Mouse (Mus musculus) limb, embryonic 12.5 days (tissue): Measurements from ENCODE around the gene Uvrag. TPM values are rescaled to one million over a fixed set of nuclear protein-coding genes. Genes with fewer than 3 reads are reported as not detected.

Experiments
- ATAC-seq: fragments of 200-750 bp; cut with Nextera tagmentation; 2 replicates; pipeline ENCODE4 v1.8.0; 2017; ENCODE audit warnings: low read depth, moderate TSS enrichment; ENCODE audit not compliant: insufficient number of reproducible peaks, insufficient read depth, low FRiP score, low TSS enrichment
- H3K27ac ChIP-seq: fragments of 300-500 bp; sonication (generic); 2 replicates; pipeline ENCODE4 v1.5.1; 2016; ENCODE audit warnings: mild to moderate bottlenecking, moderate library complexity
- H3K27me3 ChIP-seq: fragments of 300-500 bp; sonication (generic); 2 replicates; pipeline ENCODE4 v1.6.1; 2016; ENCODE audit warnings: mild to moderate bottlenecking, moderate library complexity
- H3K36me3 ChIP-seq: fragments of 300-500 bp; sonication (generic); 2 replicates; pipeline ENCODE4 v1.6.1; 2016; ENCODE audit warnings: mild to moderate bottlenecking, moderate library complexity
- H3K4me1 ChIP-seq: fragments of 300-500 bp; sonication (generic); replicated peaks from 2 replicates; pipeline ENCODE4 v1.6.1; 2016
- H3K4me2 ChIP-seq: fragments of 300-500 bp; sonication (generic); 2 replicates; pipeline ENCODE4 v1.6.1; 2016; ENCODE audit warnings: mild to moderate bottlenecking, moderate library complexity
- H3K4me3 ChIP-seq: fragments of 300-500 bp; sonication (generic); replicated peaks from 2 replicates; pipeline ENCODE4 v1.5.1; 2016; ENCODE audit warnings: mild to moderate bottlenecking
- H3K9ac ChIP-seq: fragments of 300-500 bp; sonication (generic); replicated peaks from 2 replicates; pipeline ENCODE4 v1.6.1; 2016; ENCODE audit warnings: mild to moderate bottlenecking, moderate library complexity
- H3K9me3 ChIP-seq: fragments of 300-500 bp; sonication (generic); 2 replicates; pipeline ENCODE4 v1.6.1; 2016; ENCODE audit warnings: mild to moderate bottlenecking, moderate library complexity
- WGBS: fragments of 180-500 bp; shearing (Covaris S2); methylation state at CpG from one replicate; pipeline ENCODE4 v1.1.7; 2016; 5-methylcytosine and 5-hydroxymethylcytosine counted together
- polyA plus RNA-seq: library from polyadenylated mRNA; unstranded; fragments of >200 nt; fragmentation: Nextera tagmentation; extraction: Ambion mirVana; gene quantifications from 2 replicates; pipeline ENCODE4 v1.2.1, GENCODE M21; 2016

Gene Uvrag
- polyA plus RNA-seq, 1 experiment from 2014 or later: 17.4 TPM

DNA sequence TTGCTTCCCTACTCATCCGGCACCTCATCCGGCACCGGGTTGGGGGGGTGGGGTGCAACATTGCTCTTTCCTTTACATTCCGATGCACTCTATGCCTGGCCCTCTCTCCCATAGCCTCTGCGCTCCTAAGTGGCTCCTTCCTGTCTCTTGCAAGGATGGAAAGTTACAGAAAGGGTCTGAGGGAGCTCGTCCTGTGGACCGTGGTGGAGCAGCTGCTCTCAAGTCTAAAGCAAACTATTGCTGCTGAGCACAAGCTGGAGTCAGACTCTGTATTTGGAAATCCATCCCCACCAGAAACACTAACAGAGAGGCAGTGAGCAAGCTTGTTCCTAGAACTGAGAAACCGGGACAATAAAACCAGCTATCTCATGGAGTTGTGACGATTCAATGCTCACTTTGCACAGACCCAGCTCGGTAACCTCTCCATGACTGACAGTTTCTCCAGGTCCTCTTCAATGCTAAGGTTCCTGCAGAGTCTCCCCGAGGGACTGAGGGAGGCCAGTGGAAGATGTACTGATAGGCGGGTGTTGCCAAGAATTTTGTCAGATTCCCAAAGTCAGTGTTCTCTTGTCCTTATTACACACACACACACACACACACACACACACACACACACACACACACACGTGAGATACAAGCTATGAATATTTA, 975 bp downstream of the Uvrag start:
- no peaks in the 10 kb centered on the region for H3K36me3 ChIP-seq
- H3K4me3 ChIP-seq: peak overlapping the region; percentile 96
- peak overlapping the region; percentile 81; the same call in 1 of the 2 replicates for H3K27ac ChIP-seq
- peak overlapping the region; percentile 81 for H3K9ac ChIP-seq
- 2% methylated on average over 13 of the region's 13 CpGs for WGBS
- H3K27me3 ChIP-seq: no peaks in the 10 kb centered on the region
- peak overlapping the region; percentile 79 for H3K4me2 ChIP-seq
- H3K4me1 ChIP-seq: peaks cover 18% of the 10 kb centered on the region
- peaks cover 4% of the 10 kb centered on the region; the same call in 1 of the 2 replicates for H3K9me3 ChIP-seq
- no peak for ATAC-seq

DNA sequence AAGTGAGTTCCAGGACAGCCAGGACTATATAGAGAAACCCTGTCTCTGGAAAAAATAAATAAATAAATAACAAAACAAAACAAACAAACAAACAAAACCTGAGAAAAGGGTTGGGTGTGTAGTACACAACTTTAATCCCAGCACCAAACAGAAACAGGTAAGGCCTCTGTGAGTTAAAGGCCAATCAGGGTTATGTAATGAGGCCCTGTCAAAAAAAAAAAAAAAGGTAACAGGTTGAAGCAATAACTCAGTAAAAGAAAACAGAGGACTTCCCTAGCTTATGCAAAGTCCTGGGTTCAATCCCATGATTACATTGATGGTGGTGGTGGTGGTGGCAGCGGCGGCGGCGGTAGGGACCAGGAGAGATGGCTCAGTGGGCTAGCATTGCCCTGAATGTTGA, 3.4 kb downstream of the Uvrag start:
- WGBS: 95% methylated on average over 4 of the region's 4 CpGs
- peaks cover 18% of the 10 kb centered on the region for H3K4me1 ChIP-seq
- no peaks in the 10 kb centered on the region for H3K36me3 ChIP-seq
- no peak overlapping the region for H3K4me3 ChIP-seq
- H3K4me2 ChIP-seq: no peak overlapping the region
- no peak overlapping the region for H3K27ac ChIP-seq
- H3K9me3 ChIP-seq: peaks cover 4% of the 10 kb centered on the region; the same call in 1 of the 2 replicates
- no peak for ATAC-seq
- H3K9ac ChIP-seq: no peak overlapping the region
- H3K27me3 ChIP-seq: no peaks in the 10 kb centered on the region

DNA sequence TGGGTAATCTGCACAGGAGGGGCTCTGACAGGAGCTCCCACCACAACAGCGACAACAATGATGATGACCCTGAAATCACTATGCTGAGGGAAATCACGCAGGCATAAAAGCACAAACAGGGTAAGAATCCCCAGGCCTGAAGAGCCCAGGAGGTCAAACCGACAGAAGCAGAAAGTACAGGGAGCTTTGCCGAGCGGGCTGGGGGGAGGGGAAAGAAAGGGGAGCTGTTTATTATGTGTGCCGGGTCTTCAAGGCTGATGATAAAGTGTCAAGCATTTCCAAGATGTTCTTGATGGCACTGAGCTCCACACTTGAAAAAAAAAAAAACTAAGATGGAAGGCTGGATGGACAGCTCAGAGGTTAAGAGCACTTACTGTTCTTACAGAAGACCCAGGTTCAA, 4.2 kb downstream of the Uvrag start:
- 54% methylated on average over 6 of the region's 6 CpGs for WGBS
- no peak overlapping the region for H3K4me2 ChIP-seq
- no peaks in the 10 kb centered on the region for H3K27me3 ChIP-seq
- no peaks in the 10 kb centered on the region for H3K36me3 ChIP-seq
- H3K4me1 ChIP-seq: peaks cover 15% of the 10 kb centered on the region
- peaks cover 4% of the 10 kb centered on the region; the same call in 1 of the 2 replicates for H3K9me3 ChIP-seq
- no peak overlapping the region for H3K4me3 ChIP-seq
- H3K9ac ChIP-seq: no peak overlapping the region
- no peak overlapping the region for H3K27ac ChIP-seq
- ATAC-seq: no peak

DNA sequence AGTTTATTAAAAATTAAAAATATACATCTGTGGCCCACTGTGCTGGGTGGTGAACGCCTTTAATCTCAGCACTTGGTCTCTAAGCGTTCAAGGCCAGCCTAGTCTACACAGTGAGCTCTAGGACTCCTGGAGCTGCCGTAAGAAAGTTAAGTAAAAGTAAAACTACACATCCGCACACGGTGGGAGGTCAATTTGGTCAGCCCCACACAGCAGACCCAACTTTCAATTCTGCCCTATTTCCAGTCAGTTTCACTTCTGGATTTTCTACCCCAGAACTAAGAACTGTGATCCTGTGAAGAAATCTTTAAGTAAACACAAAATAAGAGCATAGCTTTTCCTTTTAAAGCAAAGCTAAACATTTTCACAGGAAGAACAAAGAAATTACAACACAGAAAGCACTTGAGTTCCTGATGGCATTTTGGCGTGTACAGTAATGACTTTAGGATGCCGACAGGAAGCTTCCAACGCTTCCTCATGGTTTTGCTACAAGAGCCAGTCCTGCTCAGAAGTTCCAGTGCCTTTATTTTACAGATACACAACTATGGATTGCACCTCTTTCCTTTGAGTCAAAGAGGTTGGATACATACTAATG, 7.0 kb downstream of the Uvrag start:
- Histone ChIP-seq H3K4me2 (no peak overlapping the region), H3K9me3 (peaks cover 4% of the 10 kb centered on the region; the same call in 1 of the 2 replicates), H3K4me3 (no peak overlapping the region), H3K9ac (no peak overlapping the region), H3K27me3 (no peaks in the 10 kb centered on the region), H3K36me3 (no peaks in the 10 kb centered on the region), H3K27ac (no peak overlapping the region), H3K4me1 (peaks cover 6% of the 10 kb centered on the region)
- no peak for ATAC-seq
- WGBS: 91% methylated on average over 8 of the region's 8 CpGs

DNA sequence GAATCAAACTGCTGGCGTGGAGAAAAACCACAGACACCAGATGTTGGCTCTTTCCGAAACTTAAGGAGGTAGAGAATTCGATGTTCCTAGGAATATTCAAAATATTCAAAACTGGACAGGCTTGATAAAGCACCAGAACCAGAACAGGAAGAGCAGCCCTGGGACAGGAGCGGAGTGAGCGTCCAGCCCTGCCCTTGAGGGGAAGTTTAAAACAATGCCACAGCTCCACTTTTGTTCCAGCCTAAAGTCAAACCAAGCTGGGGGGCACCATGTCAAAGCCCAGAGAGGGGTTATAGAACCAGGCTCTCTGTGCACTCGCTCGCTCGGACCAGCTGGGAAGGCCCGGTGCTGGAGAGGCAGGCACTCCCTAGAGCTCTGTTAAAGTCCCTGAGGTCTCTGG, 8.3 kb downstream of the Uvrag start:
- peaks cover 4% of the 10 kb centered on the region; the same call in 1 of the 2 replicates for H3K9me3 ChIP-seq
- no peaks in the 10 kb centered on the region for H3K36me3 ChIP-seq
- WGBS: 88% methylated on average over 9 of the region's 9 CpGs
- H3K4me3 ChIP-seq: no peak overlapping the region
- H3K4me2 ChIP-seq: no peak overlapping the region
- H3K27ac ChIP-seq: no peak overlapping the region
- H3K9ac ChIP-seq: no peak overlapping the region
- H3K27me3 ChIP-seq: no peaks in the 10 kb centered on the region
- peaks cover 19% of the 10 kb centered on the region for H3K4me1 ChIP-seq
- no peak for ATAC-seq

DNA sequence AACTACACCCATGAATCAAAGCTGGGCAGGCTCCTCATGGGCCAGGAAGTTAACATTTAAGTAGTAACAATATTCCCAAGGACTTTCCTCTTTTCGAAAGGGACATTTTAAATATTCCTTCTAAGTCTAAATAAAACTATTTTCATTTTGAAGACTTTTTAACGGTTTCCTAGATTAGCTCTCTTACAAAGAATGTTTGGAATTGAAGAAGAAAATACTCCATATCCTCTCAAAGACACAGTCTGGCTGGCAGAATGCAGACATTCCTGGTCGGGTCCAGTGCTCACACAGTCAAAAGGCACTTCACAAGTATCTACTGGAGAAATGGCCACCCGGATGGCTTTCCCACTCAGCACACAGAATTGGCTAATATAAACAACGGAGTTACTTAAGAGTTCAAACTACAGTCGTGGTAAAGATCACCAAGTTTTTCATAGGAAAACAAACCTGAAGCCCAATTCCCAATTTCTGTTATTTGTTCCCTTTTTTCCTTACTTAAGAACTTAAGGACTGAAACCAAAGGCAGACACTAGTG, 9.1 kb downstream of the Uvrag start:
- ATAC-seq: no peak
- Histone ChIP-seq H3K9ac (no peak overlapping the region), H3K36me3 (no peaks in the 10 kb centered on the region), H3K4me1 (peaks cover 26% of the 10 kb centered on the region), H3K27me3 (no peaks in the 10 kb centered on the region), H3K27ac (no peak overlapping the region), H3K4me2 (no peak overlapping the region), H3K4me3 (no peak overlapping the region), H3K9me3 (peaks cover 4% of the 10 kb centered on the region; the same call in 1 of the 2 replicates)
- 71% methylated on average over 6 of the region's 6 CpGs for WGBS

DNA sequence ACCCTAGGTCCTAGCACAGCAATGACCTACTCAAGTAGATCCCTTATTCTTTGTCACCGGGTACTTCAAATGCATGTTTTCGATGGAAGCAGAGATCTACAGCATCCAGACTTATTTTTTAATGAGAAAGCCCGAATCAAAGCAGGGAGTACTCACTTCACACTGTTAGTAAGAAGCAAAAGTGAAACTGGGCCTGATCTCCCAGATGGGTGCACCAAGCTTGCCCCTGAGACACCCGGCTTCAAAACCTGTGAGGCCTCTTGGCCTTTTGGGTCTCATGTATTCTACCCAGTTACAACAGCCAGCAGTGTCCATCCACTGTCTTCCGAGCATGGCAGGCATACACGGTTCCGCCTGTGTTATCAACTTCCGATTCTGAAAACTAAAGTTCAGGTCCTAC, 12.0 kb downstream of the Uvrag start:
- H3K27ac ChIP-seq: peak overlapping the region; percentile 87; the same call in 1 of the 2 replicates
- no peak overlapping the region for H3K9ac ChIP-seq
- no peak for ATAC-seq
- H3K4me1 ChIP-seq: peaks cover 36% of the 10 kb centered on the region
- H3K9me3 ChIP-seq: peaks cover 11% of the 10 kb centered on the region; the same call in 1 of the 2 replicates
- H3K4me2 ChIP-seq: no peak overlapping the region
- H3K4me3 ChIP-seq: no peak overlapping the region
- WGBS: 89% methylated on average over 8 of the region's 8 CpGs
- no peaks in the 10 kb centered on the region for H3K27me3 ChIP-seq
- H3K36me3 ChIP-seq: no peaks in the 10 kb centered on the region

DNA sequence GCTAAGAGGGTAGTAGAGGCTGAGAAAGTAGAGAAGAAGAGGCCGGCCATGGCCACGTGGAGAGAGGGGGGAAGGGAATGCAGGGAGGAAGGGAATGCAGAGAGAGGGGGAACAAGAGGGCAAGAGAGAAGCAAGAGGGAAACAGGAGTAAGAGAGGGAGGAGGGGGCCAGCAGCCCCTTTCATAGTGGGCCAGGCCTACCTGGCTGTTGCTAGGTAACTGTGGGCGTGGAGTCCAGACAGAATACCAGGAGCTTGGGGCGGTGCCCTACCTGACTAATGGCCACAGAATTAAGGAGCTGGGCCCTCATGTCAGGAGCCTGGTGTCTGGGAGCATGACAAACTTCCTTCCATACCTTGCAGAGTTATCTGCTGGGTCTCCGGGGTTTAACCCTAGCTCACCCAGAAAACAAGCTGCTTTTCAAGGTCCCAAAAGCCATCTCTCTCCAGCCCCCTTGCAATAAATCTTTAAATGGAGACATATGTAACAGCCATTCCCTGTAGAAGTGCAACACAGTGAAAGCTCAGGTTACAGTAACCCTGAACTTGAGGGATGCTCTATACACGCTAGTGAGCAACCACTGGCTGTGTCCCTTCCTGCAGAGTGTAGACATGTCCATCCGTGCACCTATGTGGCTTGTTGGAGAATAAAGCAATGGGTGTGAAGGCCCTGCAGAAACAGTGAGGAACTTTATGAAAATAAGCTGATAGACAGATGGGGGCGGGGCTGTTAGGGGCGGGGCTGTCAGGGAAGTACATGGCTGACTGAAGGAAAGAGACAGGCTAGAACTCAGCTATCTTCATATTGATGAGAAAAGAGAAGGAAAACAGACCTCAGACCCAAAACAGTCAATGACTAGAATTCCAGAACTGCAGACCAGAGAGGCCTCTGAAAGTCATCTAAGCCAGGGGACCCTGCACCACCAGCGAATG, 12.7 kb downstream of the Uvrag start:
- H3K4me1 ChIP-seq: peaks cover 36% of the 10 kb centered on the region
- peak overlapping the region; percentile 40 for H3K4me2 ChIP-seq
- no peak overlapping the region for H3K9ac ChIP-seq
- 34% methylated on average over 10 of the region's 10 CpGs for WGBS
- H3K36me3 ChIP-seq: no peaks in the 10 kb centered on the region
- H3K27me3 ChIP-seq: no peaks in the 10 kb centered on the region
- peaks cover 11% of the 10 kb centered on the region; the same call in 1 of the 2 replicates for H3K9me3 ChIP-seq
- peak; percentile 84 for ATAC-seq
- H3K4me3 ChIP-seq: no peak overlapping the region
- peak overlapping the region; percentile 87 for H3K27ac ChIP-seq

DNA sequence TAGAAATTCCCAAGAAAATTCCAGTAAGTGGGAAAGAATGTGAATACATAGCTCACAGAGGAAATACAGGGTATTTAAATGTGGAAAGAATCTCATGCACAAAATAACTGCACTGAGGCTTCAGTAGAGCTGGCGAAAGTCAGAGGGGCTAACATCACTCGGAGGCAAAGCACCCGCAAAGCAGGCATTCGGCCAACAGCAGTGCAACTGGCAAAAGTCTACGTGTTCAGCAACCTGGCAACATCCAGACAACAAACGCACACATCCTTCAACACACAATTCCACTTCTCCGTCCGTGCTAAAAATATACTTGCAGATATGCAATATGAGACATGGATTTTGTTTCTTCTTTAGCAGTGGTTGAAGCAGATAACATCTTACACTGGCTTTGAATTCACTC, 14.9 kb downstream of the Uvrag start:
- WGBS: 89% methylated on average over 8 of the region's 8 CpGs
- H3K27ac ChIP-seq: no peak overlapping the region
- H3K27me3 ChIP-seq: no peaks in the 10 kb centered on the region
- no peak overlapping the region for H3K9ac ChIP-seq
- H3K4me2 ChIP-seq: no peak overlapping the region
- H3K4me1 ChIP-seq: peaks cover 42% of the 10 kb centered on the region
- H3K4me3 ChIP-seq: no peak overlapping the region
- peaks cover 11% of the 10 kb centered on the region; the same call in 1 of the 2 replicates for H3K9me3 ChIP-seq
- H3K36me3 ChIP-seq: no peaks in the 10 kb centered on the region
- ATAC-seq: no peak

DNA sequence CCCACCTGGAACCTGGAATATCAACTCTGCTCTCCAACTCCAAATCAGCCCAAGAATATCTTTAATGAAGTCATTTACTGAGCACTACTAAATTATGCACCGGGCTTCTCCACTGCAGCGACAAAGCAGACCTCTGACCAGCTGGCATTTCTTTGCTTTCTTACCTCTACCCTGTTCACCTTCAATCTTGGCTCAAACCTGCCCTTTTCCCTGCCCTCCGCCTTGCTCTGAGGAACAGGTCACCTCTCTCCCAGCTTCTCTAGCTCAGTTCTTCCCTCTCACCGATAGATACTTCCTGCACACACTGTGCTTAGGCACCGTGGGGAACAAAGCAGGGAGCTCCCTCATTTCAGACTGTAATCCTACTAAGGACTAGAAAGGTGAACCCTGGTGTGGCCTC, 18.3 kb downstream of the Uvrag start:
- Histone ChIP-seq H3K36me3 (no peaks in the 10 kb centered on the region), H3K4me1 (peaks cover 24% of the 10 kb centered on the region), H3K9ac (no peak overlapping the region), H3K4me3 (no peak overlapping the region), H3K4me2 (no peak overlapping the region), H3K27me3 (no peaks in the 10 kb centered on the region), H3K9me3 (peaks cover 11% of the 10 kb centered on the region; the same call in 1 of the 2 replicates), H3K27ac (no peak overlapping the region)
- WGBS: 77% methylated on average over 5 of the region's 5 CpGs
- no peak for ATAC-seq
